Mouse (Mus musculus) frontal cortex, adult 2 months (tissue): ENCODE results near the gene Smarcal1. TPM values are rescaled to one million over a fixed set of nuclear protein-coding genes. Genes with fewer than 3 reads are reported as not detected.
A peak's percentile ranks its signal among the peaks of the same experiment; 100 is the strongest.

ENCODE experiments used
- DNase-seq, 2 experiments: peaks; one replicate each; pipeline ENCODE4 v3.0.0; 2022; ENCODE audit warnings: low spot score in 1 of 2; ENCODE audit errors: extremely low spot score in 1 of 2
- polyA plus RNA-seq: library from polyadenylated mRNA; depleted of rRNA; stranded (reverse); fragments of >200 nt; gene quantifications from 2 replicates; pipeline ENCODE4 v1.2.3, GENCODE M21; 2012; rRNA removed

Smarcal1 gene
- 37.5 and 46.9 TPM in 2 replicates for polyA plus RNA-seq

- peak; percentile 99 for DNase-seq
These were observed at the start of gene Smarcal1 for GRCm38 (mm10) chr1:72582947-72583731. Gene Smarcal1 (plus strand): TSS chr1:72583251.

- DNase-seq = no peak
These were observed 49.6 kb upstream of the Smarcal1 start for GRCm38 (mm10) chr1:72533439-72533838.

- no peak for DNase-seq
These were observed 47.1 kb upstream of the Smarcal1 start for GRCm38 (mm10) chr1:72535725-72536571.

GRCm38 (mm10) chr1:72536611-72537351 is 46.3 kb upstream of the Smarcal1 start, which contains the start of gene March4:
Gene March4 (minus strand): TSS chr1:72536930.
- peak; percentile 41 to 79 for DNase-seq

- DNase-seq = peak in 1 of 2 experiments; percentile 51
These were observed 44.8 kb upstream of the Smarcal1 start for GRCm38 (mm10) chr1:72538266-72538665.

GRCm38 (mm10) chr1:72550317-72550716 is 32.7 kb upstream of the Smarcal1 start:
- DNase-seq = no peak

GRCm38 (mm10) chr1:72556471-72556870 is 26.6 kb upstream of the Smarcal1 start:
- DNase-seq = no peak

DNA sequence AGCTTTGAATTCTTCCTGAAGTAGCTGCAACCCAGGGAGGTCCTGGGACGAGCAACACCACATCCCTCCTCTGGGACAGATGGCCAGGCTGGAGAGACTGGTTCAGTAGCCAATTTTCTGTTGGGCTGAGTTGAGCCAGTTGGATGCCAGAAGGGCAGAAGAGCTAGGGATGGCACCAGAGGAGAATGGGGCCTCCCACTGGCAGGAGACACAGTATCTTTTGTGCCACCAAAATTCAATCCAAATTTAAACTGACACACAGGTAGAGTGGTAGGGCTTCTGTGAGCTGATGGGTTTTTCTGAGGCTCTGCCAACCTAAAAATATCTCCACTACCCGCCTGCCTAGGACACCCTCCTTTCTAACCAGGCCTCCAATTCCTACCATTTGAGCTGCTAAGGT is 24.4 kb upstream of the Smarcal1 start:
- no peak for DNase-seq

DNA sequence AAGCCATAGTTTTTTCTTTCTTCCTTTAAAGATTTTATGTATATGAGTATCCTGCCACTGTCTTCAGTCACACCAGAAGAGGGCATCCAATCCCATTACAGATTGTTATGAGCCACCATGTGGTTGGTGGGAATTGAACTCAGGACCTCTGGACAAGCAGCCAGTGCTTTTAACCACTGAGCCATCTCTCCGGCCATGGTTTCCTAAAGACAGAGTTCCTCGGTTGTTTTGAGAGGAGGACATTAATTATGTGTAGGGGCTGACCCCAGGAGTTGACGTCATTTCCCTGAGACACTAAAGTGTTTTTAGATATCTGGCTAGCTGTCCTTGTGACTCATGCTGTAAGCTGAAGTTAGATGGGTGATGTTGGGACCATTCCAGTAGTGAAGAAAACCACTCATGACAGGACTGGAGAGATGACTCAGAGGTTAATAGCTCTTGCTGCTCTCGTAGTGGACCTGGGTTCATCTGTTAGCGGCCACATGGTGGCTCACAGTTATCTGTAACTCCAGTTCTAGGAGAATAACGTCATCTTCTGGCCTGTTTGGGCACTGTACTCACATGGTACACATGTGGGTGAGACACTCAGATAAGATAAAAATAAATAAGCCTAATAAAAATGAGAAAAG is 18.6 kb upstream of the Smarcal1 start:
- no peak for DNase-seq

- no peak for DNase-seq
These were observed 16.0 kb upstream of the Smarcal1 start for GRCm38 (mm10) chr1:72567056-72567455.

GRCm38 (mm10) chr1:72568725-72569124 is 14.3 kb upstream of the Smarcal1 start:
- no peak for DNase-seq

- DNase-seq = no peak
These were observed 9.0 kb upstream of the Smarcal1 start for GRCm38 (mm10) chr1:72574047-72574446.

DNA sequence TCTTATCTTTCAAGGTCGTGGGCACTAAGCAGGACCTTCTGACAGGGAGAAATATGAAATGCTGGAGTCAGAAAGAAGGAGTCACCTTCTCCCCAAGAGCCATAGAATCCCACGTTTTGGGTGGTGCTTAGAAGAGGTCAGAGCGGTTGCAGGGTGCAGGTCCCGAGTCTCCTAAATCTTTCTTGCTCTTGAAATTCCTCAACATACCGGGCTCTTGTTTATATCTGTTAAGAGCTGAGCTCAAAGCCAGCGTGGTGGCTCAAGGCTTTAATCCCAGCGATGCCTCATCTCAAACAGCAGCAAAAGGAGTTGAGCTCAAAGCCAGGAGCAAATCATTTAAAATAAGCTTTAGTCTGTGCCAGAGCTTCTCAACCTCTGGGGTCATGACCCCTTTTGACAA is 8.4 kb upstream of the Smarcal1 start:
- DNase-seq = no peak

DNA sequence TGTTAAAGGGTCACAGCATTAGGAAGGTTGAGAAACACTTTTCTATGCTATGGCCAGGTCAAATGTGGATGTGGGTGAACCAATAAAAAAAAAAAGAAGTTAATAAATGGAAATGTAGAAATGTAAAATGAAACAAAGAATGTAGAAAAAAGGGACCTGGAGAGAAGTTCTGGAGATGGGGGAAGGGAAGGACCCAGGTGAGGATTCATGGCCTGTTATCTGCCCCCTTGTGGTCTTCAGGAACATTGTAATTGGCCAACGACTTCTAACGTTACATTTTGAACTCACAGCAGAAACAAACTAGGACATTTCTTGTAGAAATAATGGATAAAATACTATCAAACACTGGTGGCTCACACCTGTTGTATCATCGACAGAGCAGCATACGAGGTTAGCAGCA is 7.9 kb upstream of the Smarcal1 start:
- no peak for DNase-seq

- DNase-seq = no peak
These were observed 5.5 kb upstream of the Smarcal1 start for GRCm38 (mm10) chr1:72577481-72577922.

- peak in 1 of 2 experiments; percentile 52 for DNase-seq
These were observed 4.7 kb upstream of the Smarcal1 start for GRCm38 (mm10) chr1:72578351-72578750.

DNA sequence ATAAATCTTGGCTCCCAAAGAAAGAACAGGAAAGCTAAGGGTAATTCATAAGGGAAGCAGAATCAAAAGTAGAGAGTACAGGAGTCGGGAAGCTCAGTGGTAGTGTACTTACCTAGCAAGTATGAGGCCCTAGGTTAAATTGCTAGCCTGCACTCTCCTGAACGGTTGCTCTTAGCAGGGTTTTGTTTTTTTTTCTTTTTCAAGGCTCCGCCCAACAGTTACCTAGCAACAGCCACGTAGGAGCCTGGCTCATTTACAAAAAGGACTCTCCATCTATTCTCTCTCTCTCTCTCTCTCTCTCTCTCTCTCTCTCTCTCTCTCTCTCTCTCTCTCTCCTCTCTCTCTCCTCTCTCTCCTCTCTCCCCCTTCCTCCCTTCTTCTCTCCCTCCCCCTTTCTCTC is 4.2 kb upstream of the Smarcal1 start:
- peak in 1 of 2 experiments; percentile 60 for DNase-seq

- DNase-seq = no peak
These were observed 855 bp downstream of the Smarcal1 start for GRCm38 (mm10) chr1:72583906-72584305.

GRCm38 (mm10) chr1:72585971-72586875 is 3.2 kb downstream of the Smarcal1 start:
- no peak for DNase-seq
